Mouse (Mus musculus): ENCODE measurements at regions not wholly inside any gene's neighbourhood (a gene's known extent, or its start where the extent isn't known, plus 50 kb on each side); places are given as distances from the start of the nearest gene placed in this dataset.

DNA sequence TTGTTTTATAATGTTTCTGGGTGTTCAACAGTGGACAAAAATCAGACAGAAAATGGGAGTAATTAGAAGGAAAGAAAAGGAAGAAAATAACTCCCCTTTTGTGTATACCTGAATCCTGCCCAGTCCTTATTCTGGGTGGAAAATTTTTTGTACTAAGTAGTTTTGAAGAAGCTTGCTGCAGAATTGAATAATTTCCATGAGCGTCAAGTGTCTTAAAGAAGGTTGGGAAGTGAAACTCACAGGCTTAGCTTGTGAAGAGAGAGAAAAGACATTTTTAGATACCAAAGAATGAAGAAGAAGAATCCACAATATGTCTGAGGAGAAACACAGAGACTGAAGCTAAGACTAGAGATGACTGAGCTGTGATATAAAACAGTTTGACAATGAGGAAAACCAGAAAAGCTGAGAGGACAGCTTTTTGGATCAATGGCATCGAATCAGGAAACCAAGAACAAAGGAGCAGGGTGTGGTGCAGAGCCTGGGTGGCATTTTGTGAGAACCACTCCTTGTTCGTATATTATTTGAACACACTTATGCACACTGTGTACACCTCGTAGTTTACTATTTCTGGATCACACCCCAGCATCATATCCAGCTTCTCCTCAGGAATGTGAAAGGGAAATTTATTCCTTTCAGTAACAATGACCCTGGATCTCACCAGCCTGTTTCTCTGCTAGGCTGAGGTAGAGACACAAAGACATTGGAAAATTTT lies 221.9 kb downstream of the Gm9733 start:
- intact Hi-C loops (cut with DNase I): no loop called here

DNA sequence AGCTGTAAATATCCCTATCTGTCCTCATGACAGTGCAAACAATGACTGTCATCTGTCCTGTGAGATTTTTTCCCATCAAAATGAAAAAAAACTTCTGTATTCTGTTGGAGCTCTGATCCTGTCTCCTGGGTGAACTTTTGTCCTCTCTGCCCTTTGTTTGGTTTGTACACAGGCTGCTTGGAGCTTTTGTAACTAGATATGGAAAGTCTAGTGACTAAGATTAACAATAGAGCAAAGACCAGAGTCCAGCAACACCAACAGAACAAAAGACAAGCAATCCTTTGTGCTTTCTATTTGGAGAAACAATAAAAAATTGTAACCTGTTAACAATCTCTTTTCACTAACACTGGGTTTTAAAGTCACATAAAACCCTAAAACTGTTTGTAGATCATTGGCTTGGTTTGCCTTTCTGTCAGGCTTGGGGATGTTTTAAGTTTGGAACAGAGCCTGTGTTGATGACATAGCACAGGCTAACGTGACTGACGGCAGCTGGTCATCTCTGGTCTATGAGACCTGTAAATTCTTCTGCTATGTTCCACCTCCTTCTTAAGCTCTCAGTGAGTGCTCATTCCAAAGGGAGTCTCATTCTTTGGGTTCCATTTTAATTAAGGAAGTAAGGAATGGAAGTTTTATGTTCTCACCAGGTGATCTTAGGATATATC lies 219.8 kb downstream of the Gm9733 start:
- intact Hi-C loops (cut with DNase I): no loop called here

DNA sequence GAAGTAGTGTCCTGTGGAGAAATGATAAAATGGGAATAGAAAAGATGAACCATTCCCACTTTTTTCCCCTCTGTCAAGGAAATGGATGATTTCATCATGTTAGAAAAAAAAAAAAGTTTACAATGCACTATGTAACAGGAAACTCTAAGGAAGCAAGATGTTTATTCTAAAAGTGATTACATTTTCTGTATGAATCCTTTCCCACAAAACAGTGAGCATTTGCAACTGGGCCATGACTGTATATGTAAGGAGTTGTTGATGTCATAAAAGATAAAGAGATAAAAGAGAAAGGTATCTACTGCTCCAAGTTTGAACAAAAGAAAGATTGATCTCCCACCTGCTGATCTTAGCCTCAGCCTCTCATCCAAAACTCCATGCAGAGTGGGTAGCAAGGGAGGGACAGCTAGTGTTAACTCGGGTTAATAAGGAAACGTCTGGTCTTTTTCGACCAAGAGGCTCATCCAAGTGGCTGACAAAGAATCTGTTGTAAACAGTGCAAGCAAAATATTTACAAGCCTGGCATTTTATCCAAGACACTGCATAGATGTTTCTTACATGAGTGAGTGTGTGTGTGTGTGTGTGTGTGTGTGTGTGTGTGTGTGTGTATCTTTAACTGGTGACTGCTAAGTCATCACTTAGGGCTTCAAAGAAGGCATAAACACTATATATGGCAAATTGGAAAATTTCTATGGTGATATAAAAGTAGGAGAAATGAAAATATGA lies 213.3 kb downstream of the Gm9733 start:
- intact Hi-C loops (cut with DNase I): no loop called here

DNA sequence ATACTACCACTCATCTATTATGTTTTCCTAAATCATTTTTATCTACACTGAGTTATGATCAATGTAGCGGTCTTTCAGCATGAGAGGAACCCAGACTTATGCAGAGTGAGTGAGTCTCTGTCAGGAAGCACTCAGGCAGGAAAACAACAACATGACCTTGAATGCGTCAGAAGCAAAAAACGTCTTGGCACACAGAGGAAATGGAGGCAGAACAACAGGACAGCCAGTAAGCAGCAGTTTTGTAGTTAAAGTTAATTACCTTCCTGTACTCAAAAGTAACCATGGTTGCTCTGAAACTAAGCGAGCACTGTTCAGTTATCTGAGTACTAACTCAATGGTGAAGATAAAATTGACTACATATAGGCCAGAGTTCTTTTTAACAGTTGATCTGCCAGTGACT lies 205.4 kb downstream of the Gm9733 start:
- intact Hi-C loops (cut with DNase I): no loop called here

DNA sequence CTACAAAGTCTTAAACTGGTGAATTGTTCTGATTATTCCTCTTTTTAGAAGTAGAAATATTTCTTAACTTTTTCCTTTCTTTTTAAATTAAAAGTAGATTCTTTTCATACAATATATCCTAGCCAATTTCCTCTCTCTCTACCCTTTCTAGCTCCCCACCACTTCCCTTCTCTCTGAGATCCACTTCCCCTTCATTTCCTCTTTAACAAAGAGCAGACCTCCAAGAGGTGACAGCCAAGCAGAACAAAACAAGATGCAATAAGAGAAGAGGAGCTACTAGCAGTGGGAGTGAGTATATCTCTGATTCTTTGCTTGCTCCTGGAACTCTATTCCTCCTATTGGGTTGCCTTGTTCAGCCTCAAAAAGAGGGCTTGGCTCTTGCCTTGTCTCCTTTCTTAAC lies 203.7 kb downstream of the Gm9733 start:
- intact Hi-C loops (cut with DNase I): no loop called here

DNA sequence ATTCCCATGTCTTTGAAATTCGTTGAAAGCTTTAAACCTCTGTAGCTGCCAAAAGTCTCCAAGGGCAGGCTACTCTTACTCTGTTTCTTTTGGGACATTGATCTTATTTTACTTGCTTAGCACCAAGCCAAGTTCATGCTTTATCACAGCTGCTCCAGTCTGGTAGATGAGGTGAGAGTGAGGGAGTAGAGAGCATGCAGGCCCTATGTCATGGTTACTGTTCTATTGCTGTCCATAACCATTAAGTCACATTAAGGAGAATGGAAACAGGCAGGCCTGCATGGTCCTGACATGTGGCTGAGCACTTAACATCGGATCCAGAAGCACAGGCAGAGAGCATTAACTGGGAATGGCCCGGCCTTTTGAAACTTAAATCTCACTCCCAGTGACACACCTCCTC lies 203.1 kb downstream of the Gm9733 start:
- intact Hi-C loops (cut with DNase I): no loop called here

DNA sequence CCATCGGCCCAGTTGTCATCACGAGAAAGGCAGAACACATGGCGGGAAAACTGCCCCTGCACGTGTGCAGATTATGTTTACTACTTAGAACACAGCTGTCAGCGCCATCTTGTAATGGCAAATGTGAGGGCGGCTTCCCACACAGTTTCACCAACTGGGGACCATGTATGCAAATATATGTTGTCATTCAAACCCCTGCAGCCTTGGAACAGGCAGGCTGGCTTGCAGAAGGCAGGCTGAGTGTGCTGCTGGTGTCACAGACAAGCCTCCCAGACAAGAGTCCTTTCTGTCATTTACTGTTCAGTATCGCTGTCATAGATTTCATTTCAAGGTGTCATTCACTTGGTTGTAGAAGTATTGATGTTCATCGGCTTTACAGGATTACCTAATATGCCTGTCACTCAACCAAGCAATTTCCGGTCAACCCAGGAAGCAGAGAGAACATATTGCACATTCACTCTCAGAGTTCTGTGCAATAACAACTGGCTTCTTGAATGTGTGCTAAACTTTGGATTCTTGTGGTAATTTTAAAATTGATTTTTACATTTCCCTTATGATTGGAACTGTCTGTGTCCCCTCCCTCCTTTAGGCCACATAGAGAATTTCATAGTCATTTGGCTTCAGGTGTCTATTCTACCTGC lies 202.3 kb downstream of the Gm9733 start:
- intact Hi-C loops (cut with DNase I): no loop called here

DNA sequence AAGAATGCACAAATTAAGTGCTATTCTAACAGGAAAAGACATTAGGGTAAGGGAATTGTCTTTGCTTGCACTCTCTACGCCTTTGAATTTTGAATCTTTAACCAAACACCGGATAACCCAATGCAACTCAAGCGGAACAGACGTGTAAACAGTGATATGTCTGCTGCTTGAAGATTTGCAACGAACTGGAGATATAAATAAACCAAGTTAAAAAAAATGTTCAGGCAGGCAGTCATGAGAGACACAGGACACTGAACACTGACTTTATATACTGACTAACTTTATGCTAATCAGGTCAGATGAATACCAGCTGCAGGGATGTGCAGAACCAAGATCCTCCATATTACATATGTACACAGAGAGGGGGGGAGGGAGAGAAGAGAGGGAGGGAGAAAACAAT lies 200.0 kb downstream of the Gm9733 start:
- intact Hi-C loops (cut with DNase I): no loop called here

DNA sequence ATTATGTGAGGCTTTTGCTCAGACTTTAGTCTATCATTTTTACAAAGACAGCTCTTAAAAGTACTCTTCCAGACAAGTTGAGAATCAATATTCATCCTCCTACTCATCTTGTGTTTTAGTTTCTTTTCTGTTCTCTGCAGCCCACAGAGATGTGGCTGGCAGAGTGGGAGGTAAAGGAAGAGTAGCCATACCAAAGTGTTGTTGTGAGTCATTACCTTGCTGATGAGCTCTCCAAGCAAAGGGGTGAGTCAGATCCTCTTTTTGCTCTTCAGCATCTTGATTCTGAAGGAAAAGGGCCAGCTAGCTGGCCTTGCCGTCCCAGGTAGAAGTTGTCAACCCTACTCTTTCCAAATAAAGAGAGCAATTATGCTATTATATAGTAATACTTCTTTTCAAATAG lies 192.6 kb downstream of the Gm9733 start:
- intact Hi-C loops (cut with DNase I): no loop called here

DNA sequence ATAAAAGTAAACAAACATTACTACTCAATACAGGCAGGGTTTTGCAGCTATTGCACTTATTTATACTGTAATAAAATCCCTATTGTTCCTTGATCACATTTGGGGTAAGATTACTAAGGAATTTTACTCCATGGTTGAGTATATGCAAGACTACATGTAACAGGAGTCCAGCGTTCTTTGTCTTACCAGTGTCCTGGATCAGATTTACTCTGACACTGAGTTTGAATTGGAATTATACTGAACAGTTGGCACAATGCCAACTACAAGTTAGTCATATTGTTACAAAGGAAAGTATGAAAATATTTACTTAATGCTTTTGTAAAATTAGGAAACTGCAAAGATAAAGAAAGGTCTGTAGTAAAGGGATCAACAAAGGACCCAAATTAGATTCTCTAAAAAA lies 178.4 kb downstream of the Gm9733 start:
- intact Hi-C loops (cut with DNase I): no loop called here

DNA sequence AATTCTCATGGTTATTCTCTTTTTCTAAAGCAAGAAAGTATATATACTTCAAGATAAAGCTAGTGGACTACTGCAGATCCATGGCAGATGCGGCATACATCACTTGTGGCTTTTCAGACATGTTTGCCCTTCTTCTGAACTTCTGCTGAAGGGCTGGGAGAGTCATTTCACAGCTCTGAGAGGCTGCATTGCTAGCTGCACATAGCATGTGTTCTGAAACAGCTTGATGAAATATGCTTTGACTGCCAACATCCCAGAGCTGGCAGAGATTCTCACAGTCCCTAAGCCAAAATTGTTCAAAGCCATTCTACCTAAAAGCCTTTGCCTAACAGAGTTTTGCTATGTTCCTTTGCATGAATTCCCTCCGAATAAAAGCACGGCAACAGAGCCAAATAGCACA lies 177.9 kb downstream of the Gm9733 start:
- intact Hi-C loops (cut with DNase I): no loop called here

DNA sequence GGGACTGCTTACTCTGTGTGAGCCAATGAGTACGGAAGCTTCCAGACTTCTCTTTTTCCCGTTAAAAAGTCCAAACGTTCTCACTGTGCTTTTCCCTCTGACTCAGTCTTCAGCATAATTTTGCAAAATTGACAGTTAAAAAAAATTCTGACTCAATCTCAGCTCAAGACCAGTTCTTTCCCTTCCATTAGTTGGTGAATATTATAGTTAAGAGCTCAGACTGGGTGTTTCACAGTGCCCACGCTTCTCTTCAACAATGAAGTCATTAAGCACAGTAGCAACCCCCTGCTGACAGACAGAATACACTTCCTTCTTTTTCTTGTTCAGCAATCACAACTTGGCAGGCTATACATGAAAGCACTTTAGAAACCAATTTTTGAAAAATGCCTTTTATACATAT lies 175.4 kb downstream of the Gm9733 start:
- intact Hi-C loops (cut with DNase I): no loop called here

DNA sequence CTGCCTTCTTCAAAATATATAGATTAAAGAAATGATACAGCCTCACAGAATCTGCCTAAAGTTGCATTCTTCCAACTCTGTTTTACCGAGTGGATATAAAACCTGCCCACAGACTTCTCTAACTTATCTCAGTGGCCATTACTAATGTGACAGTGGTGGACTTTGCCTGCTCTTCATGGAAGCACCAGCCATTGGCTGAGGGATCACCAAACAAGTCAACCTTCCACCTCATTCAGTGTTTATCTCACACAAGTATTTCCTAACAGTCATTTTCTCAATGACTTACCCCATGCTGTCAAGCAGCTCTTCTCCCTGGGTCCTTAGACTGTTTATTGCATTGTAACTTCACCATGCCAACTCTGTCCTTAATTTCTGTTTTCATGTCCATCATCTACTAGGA lies 174.3 kb downstream of the Gm9733 start:
- intact Hi-C loops (cut with DNase I): no loop called here

DNA sequence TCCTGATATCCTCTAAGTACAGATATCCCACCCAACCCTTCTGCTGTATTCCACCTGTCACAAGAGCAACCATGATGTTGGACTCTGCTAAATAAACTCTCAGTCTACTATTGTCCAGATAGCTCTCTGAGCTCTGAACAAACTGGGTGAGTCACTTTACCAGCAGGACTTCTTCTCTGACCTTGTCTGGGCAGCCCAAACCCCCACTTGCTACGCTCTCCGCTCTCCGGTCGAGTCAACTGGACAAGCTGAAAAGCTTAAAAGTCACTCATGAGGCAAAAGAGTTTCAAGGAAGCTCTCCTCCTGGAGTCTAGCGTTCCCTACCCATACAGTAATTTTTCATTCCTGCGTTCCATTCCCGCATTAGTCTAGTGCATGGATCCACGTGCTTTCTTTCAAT lies 173.2 kb downstream of the Gm9733 start:
- intact Hi-C loops (cut with DNase I): no loop called here

DNA sequence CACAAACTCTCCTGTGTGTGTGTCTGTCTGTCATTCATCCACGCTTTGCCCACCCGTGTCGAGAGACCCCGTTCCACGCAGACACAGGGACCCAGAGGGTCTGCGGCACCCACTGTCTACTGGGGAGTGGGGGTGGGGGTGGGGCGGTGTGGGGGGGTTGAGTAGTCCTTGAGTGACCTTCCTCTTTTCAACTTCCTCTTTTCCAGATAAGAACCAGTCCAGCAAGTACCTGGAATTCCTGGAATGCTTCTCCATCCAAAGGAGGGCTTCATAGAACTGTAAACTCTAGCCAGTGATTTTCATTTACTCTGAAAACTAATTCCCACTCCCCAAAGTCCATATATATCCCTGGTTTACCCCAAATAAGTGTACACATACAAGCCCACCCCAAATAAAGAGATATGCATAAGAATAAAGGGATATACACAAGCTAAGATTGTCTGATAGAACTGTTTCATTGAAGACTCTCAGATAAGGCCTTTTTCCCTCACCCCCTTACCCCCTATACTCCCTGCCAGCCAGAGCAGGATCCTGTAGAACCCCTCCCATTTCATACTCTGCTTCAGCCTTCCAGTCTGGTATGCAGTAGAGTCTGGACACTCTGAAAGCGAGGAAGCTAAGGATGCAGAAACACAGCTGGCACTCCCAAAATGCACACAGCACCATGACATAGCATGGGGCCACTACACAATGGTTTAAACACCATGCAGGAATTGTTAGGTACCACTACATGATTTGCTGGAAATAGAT lies 172.0 kb downstream of the Gm9733 start:
- intact Hi-C loops (cut with DNase I): no loop called here

DNA sequence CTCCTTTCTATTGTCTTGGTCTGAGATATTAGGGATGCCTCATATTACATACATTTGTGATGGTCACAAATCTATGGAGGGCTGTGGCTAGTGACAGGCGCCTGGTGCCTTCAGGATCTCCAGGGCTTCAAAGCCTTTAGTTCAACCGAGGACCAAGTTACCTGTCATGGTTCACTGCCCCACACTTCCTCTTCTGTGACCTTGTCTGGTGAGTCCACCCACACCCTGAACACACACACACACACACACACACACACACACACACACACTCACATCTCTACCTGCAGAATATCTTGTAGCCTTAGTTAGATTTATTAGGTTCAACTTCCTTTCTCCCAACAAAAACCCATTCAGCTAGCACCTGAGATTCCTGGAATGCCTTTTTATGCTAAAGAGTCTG lies 156.3 kb downstream of the Gm9733 start:
- intact Hi-C loops (cut with DNase I): no loop called here

DNA sequence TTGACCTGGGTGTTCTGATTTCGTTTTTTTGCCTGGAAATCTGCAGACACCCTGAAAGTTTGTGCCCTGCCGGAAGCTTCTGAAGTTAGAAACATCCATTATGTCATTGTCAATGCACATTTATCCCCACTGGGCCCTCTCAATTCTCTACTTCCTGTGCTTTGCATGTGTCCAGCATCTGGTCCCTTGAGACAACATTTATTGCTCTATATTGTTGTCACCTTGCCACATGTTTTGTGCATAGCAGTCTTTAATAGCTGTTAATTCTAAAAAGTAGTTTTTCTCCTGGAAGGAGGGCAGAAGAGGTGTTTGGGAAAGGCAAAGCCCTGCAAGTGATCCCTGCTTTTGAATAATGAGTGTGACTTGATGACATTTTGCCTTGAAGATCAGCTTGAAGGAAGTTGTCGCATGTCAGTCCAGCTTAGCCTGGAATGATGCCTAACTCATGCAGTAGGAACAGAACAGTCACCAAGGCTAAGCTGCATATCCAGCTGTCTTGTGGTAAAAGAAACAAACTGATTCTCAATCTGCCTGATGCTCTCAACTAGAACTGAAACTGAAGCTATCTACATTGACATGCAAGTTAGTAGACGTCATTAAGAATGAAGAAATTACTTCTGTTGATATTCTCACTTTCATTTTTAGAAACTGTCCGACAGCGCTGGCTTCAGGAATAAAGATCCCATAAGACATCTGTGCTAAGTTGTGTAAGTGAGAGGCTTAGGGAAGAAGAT lies 152.9 kb downstream of the Gm9733 start:
- intact Hi-C loops (cut with DNase I): no loop called here

DNA sequence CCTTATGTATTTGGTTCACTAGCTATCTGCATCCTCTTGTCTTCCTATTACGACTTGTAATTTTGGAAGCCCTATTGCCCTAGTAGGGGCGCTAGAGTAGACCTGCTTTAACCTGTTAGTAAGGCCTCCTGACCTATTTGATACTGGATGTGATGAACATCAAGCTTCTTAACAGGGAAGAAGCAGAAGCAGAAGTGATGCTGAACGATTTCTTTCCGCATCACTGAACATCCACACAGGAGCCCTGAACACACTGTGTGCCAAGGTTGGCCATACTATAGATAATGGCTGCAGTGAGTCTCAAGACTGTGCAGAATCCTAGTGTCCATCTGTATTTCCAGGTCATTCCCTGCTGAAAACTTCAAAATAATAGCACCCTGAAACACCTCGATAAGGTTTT lies 151.0 kb downstream of the Gm9733 start:
- intact Hi-C loops (cut with DNase I): no loop called here

DNA sequence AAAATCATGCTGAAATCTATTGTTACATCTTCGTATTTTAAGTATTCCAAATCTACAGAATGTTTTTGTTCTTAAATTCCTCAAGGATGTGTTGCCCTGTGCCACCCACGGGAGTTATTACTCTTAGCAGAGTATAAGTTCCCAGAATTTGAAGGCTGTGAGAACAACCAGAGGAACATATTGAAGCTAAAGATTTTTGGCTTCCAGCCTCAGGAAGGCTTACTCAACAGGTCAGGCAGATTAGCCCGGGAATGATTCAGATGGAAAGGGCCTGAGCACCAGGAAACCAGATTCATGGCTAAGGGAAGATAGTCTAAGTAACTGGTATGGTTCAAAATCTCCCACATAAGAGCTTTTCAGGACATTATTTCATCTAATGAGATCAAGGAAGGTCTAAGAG lies 145.4 kb downstream of the Gm9733 start:
- intact Hi-C loops (cut with DNase I): no loop called here

DNA sequence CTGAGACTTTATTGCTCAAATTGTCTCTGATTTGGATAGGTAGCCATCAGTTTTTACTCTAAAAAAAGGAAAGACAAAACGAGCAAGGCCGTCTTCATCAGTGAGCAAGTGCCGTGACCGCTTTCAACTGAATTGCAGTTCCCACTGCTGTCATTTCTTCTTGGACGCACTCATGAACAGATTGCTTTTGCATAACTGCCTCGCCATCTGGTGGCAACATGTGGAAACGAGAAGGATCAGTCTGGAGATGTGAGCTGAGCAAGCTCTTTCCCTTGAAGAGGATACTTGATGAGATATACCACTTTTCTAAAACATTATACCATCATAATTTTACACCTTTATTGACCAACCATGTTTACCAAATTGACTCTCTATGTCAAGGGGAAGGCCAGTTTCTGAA lies 137.7 kb downstream of the Gm9733 start:
- intact Hi-C loops (cut with DNase I): loop anchor here (2.0 to 10.0 kb wide), 2 partner anchors 100 to 318 kb away; no protein-coding TSS in a partner anchor

DNA sequence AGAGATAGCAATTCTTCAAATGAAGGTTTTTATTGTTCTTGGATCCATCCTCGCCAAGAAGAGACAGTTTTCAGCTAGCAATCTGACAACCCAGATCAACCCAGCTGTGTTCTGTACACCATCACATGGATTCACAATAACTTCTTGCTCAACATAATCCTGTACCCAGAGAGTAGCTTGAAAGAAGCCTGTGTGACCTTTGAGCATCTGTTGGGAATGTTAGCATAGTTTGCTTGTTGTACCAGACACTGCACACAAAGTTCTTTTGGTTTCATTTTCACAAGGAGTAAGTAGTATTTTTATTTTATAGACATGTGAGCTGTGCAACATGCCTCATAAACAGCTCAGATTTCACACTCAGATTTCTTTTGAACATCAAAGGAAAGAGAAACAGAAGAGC lies 136.0 kb downstream of the Gm9733 start:
- intact Hi-C loops (cut with DNase I): loop anchor here (10.0 kb wide), 1 partner anchor 101 kb away; no protein-coding TSS in a partner anchor

Data from adrenal gland (tissue).